Mouse (Mus musculus) liver, adult (tissue): ENCODE measurements around the gene Dap.

Experiments used
- GATA4 ChIP-seq: IDR thresholded peaks from 2 replicates; pipeline ENCODE4 v1.6.1; 2014; ENCODE audit warnings: mild to moderate bottlenecking, low read length; ENCODE audit not compliant: insufficient replicate concordance

Gene Dap

DNA sequence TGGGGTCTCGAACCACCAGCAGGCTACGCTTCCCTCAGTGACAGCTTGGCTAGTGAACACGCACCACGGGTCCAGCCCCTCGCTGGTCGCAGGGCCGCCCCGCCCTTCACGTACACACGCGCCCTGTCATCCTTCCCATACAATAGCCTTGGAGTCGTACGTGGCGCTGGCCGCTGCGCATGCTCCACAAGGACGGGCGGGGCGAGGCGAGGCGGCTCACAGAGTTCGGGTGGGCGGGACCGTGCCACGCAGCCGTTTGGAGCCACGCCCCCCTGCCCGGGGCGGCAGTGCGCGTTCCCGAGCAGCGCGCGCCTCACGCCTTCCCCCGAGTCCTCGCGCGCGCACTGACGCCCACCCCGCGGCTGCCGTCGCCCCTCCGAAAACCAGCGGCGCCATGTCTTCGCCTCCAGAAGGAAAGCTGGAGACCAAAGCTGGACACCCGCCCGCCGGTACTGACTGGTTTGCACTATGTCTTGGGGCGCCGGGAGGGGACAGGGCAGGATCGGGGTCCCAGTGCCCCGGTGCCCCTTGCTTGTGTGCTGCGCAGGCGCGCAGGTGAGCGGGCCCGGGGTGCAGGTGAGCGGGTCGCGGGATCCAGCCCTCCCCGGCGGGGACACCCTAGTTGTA, at the start of gene Dap:
Gene Dap, plus strand, starts transcription at position 180 of the 627 bp plus-strand sequence.
- no peak; the same call in 1 of the 2 replicates for TF ChIP-seq GATA4

DNA sequence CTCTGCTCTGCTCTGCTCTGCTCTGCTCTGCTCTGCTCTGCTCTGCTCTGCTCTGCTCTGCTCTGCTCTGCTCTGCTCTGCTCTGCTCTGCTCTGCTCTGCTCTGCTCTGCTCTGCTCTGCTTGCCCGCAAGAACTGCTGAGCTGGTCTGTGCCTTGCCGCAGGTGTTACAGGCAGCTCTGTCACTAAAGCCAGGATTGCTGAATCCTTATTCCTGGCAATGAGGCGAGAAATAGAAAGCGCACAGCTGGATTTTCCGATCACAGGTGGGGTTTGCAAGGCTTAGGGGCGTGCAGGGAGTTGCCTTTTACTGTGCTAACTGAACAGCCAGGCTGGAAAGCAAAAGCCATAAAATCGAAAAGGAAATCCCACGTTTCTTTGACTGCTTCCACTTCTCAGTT, 47.5 kb upstream of the Dap start:
- TF ChIP-seq GATA4 = no peak

DNA sequence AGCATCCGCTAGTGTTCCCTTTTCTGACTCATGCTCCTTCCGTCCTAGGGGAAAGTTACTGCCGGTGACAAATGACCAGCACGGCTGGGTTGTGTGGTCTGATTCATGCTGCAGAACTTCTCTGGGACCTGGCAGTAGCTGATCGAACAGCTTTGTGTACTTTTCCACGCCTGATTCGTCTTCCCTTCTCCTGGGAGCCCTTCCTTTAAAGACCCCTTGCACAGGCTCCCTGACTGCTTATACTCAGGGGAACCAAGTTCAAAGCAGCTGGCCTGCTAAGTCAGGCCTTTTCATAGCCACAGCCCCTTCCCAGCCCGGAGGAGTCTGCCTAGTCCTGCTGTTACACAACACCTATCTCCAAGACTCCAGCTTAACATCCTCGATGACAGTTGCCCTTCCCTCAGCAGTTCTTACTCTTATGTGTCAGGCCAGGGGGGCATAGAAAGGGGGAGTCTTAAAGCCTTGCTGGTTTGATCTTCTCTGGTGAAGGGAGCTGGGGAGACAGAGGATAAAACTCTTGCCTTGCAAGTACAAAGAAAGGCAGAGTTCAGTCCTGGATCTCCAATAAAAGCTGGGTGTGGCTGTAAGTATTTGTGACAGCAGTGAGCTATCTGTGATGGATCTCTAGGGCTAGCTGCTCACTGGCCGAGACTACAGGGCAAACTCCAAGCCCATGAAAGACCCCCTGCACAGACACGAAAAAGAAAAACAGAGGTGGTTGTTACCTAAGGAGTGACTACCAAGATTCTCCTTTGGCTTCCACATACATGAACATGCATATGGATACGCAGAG, 39.3 kb upstream of the Dap start:
- no peak for TF ChIP-seq GATA4

DNA sequence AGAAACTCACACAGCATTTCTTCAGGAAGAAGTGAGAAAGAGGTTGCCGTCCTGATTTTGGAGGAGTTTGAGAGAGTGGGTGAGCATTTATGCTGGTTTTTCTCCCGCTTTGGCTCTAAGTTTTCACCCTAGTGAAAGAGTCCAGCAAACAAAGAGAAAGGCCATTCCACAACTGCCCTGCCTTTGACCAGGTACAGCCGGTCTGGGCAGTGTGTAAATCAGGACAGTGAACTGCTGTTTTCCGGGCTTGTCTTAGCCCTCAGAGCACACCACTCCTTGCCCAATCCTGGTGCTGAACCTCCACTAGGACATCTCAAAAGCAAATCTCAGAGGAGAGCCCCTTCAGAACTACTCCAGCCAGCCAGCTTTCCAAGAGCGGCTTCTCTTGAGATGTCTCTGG, 38.6 kb upstream of the Dap start:
- TF ChIP-seq GATA4 = no peak

DNA sequence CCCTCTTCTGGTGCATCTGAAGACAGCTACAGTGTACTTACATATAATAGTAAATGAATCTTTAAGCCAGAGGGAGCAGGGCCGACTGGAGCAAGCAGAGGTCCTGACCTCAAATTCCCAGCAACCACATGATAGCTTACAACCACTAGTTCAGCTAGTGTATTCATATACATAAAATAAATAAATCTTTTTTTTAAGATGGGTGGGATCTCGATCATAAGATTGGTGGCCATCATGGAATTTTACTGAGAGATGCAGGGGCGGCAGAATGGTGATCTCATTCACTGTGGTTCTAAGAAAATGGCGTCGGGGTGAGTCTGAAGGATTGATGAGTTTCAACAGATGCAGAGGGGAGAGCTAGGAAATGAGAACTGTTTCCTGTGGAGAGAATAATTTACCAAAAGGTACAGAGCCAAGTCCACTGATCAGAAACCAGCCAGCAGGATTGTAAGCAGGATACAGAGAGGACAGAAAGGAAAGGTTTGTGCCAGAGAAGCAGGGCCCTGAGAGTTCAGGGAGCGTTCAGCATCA, 37.7 kb upstream of the Dap start:
- no peak for TF ChIP-seq GATA4

DNA sequence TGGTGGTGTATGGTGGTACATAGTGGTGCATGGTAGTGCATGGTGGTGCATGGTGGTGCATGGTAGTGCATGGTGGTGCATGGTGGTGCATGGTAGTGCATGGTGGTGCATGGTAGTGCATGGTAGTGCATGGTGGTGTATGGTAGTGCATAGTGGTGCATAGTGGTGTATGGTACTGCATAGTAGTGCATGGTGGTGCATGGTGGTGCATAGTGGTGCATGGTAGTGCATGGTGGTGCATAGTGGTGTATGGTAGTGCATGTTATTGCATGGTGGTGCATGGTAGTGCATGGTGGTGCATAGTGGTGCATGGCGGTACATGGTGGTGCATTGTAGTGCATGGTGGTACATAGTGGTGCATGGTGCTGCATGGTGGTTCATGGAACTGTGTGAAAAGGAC, 31.6 kb upstream of the Dap start:
- no peak for TF ChIP-seq GATA4

DNA sequence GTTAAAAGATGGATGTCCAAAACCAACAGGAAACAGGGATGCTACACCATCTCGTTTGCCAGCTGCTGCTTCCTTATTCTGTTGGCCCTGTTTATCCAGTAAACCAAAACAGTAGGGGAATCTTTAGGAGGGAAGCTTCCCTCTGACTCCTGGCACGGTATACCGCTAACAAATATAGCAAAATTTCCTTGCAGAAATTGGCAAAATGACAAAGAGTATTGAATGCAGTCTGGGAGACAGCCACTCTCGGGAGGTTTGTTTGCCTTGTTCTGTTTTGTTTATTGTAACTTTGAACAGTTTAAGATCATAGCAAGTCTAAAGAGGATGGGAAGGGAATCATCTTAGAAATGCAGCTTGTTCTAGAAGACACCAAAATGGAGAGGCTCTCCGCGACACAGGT, 28.3 kb upstream of the Dap start:
- no peak for TF ChIP-seq GATA4

DNA sequence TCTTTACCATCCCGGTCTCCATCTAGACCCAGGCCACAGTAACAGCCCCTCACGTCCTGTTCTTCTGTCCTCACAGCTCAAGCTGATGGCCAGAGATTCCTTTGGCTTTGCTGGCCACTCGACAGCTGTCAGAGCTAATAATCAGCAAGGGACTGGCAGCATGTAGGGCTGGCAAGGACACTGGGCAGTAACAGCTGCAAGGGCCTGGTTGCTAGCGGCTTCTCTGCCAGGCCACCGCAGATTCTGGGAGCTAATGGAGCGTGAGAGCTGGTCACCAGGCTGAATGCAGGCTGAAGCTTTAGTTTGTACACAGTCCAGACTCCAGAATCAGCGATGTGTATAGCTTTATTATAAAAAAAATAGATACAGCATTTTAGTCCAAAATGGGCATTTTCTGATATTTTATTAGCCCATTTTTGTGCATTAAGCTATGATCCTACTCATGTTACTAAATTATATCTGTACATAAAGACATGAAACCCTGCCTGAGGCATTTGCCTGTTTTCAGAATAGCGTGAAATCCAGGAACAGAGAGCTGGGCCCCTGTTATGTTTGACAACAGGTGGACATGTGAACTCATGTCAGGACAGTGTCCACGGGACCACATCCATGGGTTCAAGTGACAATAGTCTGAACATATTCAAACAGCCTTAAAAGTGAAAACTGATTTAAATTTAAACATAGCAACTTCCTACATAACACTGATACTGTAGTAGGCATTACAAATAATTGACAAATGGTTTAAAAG, 16.6 kb upstream of the Dap start:
- TF ChIP-seq GATA4 = no peak

DNA sequence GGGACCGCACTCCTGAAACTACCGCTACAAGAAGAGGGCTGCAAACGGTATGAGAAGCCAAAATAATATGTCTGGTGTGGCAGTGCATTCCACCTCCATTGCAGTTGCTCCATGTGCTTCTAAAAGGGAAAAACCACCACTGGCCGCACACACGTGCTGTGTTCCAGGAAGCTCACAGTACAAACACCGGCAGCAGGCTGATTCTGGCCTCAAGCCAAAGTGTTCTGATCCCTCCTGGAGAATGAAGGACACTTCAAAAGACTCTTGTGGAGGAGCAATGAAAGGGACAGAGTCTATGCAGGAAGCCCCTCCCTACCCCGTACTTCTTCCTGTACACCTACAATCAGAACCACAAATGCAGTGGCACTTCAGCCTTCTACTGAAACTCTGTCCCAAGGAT, 12.2 kb upstream of the Dap start:
- no peak for TF ChIP-seq GATA4

DNA sequence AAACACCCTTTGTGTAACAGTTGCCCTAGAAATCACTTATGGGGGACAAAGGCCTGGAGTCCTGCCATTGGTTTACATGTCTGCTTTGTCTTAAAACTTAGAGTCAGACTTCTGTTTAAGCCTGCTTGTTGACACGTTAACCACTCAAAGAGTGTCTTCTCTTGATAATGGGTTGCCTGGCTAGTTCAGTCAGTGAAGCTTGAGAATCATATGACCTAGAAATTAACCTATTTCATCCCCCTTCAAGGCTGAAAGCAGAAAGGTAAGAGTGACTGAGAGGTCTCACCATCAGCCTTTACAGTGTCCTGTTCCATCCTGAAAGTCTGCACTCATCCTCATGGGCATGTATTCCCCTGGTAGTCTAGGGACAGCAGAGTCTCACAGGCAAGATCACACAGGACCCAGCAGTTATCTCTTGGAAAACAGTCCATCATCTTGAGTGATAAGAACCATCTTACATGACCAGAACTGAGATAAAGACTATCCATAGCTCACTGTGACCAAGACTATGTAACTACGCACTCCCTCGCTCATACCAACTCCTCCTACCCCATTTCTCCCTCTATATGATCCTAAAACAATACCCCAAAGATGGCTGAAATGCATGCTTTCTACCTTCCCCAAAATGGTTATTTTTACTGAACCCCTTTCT, 10.4 kb upstream of the Dap start:
- TF ChIP-seq GATA4 = no peak

DNA sequence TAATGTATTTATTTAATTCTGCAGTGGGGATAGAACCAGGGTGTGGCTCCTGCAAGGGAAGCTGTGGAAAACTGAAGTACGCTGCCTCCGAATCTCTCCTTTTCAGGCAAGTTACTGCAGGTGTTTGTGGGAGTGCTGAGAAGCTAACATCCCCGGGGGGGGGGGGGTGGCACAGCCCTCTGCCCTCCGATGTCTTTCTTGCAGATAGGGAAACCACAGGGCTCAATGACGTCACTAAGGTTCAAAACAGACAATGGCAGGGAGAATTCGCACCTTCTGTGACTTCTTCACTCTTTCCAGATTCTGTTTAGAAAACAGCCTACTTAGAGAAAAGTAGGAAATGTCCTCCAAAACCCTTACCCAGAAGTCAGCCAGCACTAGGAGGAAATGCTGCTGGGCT, 1.9 kb upstream of the Dap start:
- TF ChIP-seq GATA4 = no peak

DNA sequence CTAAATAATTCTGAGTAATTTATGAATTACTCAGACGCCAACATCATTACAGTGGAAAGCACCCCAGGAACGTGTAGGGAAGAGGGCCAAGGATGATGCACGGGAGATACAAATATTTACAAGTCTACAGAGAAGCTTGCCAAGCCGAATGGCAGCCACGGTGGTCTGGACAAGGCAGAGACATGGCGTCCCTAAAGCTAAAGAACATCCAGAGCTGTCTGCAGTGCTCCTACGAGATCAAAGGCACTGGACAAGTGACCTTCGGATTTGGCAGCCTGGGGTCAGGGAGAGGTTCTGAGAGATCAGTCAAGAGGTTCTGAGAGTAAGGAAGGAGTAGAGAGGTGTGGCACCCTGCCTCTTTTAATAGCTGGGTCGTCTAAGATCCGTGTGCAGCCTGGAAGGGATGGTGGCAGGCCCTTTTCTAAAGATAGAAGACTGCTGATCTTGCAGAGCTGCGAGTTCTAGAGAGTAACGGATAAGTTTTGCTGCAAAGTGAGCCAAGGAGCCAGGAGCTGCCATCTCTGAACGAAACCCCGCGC, 449 bp upstream of the Dap start:
- no peak for TF ChIP-seq GATA4

DNA sequence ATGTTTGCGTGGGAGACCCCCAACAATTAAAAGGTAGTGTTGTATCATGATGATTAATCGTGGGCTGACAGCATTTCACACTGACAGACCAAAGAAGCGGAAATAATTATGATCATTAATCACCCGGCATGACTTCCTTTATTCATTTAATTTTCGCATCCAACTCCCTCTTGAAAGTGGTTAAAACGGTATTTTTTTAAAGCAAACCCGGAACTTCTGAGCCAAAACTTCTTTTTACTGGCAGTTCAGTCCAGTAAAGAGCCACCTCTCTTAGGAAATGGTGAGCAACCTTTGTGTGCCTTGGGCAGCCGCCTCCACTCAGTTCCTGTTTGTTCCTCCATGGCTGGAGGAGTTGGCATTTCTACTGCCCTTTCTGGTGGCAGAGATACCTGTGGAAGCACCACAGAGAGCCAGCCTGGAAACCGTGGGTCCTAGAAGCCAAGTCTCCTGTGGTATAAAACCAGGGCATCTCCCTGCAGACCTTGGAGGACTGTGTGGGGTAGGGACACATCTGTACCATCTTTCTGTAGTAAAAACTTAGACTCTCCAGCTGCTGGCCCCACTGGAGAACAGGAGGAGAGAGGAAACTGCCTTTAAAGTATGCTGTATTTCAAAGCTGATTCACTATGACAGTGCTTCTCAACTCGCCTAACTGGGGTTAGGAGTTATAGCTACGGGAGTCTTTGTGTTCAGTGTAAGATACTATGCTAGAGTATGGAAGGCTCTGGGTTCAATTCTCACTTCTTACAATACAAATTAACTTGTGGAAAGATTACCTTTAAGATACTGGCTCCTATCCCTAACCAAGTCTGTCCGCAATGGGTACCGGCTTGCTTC, 910 bp downstream of the Dap start:
- no peak for TF ChIP-seq GATA4

DNA sequence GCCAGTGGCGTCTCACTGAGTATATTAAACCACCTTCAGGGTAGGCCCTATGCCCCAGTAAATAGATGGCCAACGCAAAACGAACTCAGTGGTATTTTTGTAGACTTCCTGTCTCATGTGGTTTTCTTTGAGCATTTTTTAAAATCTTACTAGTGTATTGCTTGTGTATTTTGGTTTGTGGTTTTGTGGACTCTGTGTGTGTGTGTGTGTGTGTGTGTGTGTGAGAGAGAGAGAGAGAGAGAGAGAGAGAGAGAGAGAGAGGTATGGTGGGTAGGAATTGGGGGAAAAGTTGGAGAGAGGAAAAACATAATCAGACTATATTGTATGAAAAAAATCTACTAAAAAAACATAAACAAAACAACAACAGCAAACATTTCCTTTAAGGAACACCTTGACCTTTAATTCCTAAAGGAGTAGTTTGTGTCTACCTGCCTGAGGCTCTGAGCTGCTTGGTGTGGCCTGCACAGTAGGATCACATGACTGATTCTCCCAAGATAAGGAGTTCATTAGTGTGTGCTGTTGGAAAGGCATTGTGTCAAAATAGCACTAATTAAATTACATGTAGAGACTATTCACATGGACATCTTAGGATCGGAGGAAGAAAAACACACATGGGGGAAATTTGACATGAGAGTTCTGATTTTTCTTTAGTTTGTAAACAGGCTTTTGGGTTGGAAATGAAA, 1.7 kb downstream of the Dap start:
- peak; percentile 87 for TF ChIP-seq GATA4
